Mouse (Mus musculus): Measurements from ENCODE around the gene Slc22a20. TPM values are rescaled to one million over a fixed set of nuclear protein-coding genes. Genes with fewer than 3 reads are reported as not detected.

Gene Slc22a20
- total RNA-seq, 2 experiments from 2014 or later = not detected

DNA sequence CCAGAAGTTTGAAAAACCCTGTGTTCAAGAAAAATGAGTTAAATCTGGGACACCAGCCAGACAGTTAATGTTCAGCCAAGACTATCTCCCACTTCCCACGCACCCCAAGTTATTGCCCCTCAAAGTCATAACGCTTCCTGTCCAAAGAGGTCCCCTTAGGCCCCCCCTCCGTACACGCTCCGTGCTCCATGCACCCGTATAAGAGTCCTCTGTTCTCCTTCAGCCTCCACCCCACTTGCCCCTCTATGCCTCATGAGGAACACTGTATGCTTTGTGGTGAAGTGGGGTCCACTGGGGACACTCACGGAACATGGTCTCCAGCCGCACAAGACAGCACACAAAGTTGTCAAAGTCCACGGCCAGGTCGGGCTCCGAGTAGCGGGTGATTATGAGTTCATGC is 4.1 kb upstream of the Slc22a20 start:
- no peak for DNase-seq (ENCODE audit: low spot score in 2 of 2)

GRCm38 (mm10) chr19:5989585-5989984 is 3.6 kb upstream of the Slc22a20 start:
- no peak for DNase-seq (ENCODE audit: low spot score in 2 of 2)

- peak; percentile 15 to 18 for DNase-seq (ENCODE audit: low spot score in 2 of 2)
These were observed 3.0 kb upstream of the Slc22a20 start for GRCm38 (mm10) chr19:5988815-5989452.

DNA sequence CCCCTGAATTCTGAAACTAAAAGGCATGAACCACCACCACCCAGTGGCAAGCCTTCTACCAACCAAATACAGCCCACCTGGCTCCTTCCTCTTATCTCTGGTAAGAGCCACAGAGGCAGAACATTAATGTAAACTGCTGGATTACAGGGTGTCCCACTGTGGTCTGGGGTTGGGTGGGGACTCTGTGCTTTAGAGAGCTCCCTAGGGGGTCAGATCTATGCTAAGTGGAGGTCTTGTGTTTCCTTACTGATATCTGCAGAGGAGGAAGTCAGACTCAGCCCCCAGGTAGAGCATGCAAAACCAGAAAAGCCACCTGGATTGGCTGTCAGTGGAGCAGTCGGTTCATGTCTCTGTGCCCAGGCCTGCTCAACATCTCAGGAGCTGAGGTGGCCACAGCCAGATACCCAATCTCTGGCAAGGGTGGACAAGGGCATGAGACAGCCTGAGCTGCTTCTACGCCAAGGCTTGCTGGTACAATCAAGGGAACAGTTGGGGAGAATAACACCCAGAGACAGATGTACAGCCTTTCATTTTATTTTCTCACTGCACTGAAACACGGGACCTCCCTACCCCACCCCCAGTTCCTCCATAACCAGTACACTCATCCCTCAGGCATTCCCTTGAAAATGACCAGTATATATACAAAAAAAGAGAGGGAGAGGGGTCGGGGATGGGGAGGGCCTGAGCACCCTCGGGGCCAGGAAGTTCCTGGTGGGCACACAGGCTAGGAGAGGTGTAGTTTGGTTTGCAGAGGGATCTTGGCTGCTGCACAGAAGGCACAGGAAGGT is 2.3 kb upstream of the Slc22a20 start:
- no peak for DNase-seq (ENCODE audit: low spot score in 2 of 2)

DNA sequence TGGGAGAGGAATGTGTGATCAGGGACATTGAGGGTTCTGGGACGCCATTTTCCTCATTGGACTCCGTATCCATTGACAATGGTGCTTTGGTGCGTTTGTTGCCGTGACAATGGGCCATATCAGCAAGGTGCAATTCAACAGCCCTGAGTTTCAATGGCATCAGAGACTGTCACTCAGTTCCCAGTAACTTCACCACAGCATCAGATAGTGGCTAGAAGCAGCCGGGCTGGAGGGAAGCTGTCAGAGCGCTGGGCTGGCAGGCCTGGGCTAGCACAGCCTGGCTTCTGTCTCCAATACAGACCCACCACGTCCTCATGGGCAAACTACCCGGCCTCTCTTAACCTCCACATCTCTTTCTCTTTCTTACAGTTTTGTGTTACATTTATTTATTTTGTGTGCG is 5.5 kb downstream of the Slc22a20 start:
- DNase-seq (ENCODE audit: low spot score in 2 of 2) = no peak

DNA sequence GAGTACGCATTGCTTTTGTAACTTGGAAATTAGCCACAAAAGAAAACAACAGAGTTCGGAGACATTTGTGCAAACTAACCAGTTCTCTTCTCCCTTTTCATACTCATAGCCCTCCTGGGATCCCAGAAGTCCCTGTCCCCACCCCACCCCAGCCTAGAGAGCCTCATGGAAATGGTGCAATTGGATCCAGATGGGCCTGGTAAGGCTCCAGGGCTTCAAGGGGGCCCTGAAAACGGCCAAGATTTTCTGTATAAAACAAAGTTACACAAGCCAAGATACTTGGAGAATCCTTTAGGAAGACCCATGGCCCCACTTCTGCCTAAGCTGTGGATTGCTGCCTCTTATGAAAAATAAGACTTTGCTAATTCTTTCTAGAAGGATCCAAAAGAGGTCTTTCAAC is 8.2 kb downstream of the Slc22a20 start:
- no peak for DNase-seq (ENCODE audit: low spot score in 2 of 2)

DNA sequence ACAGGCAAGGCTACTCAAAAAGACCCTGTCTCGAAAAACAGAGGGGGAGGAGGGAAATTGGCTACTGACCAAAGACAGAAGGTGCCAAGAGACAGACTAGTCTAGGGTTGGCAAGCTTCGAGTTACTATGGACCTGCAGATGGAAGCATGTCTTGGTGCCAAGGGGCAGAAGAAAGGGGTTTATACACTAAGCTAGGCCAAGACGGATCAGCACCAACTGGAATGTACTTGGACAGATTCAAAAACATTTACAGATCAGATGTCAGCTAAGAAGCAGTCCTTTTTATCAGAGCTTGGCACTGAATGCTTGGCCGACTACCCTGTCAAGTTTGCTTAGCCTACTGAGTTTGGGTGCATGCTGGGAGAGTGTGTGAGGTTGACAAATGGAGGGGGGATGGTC is 10.3 kb downstream of the Slc22a20 start:
- DNase-seq (ENCODE audit: low spot score in 2 of 2) = no peak

- DNase-seq (ENCODE audit: low spot score in 2 of 2) = no peak
These were observed 10.8 kb downstream of the Slc22a20 start for GRCm38 (mm10) chr19:5975112-5975511.

DNA sequence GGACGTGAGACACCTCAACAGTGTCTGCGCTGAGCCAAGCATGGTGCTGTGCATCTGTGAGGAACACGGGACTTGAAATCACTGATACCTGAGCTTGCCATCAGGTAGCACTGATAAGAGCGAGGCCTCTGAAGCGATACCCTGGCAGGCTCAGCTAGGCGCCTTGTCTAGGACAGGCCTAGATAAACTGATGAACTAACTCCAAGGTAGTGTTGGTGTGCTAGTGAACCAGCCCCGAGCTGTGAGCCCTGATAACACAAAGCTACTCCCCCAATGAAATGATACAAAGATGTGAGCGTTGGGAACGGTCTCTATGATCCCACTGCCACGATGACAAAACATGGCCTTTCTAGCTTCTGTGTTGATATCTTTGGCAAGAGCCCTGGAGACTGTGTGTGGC is 18.3 kb downstream of the Slc22a20 start:
- no peak for DNase-seq (ENCODE audit: low spot score in 2 of 2)

DNA sequence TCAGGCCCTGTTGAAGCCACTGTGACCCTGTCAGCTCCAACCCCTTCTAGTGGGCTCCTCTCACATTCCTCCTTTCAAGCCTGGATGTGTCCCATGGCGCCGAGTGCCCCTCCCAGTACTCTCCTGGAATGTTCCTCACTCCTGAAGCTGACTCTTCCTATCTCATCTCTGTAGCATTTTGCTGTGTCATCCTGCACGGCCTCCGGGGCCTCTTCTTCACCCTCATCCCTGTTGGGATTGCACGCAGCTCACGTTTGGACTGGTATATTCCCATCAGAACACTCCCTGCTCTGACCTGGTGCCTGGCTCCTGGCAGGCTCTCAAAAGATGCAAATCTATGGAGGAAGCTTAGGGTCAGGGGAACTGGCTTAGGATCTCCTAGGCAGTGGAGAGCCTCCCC is 19.2 kb downstream of the Slc22a20 start:
- no peak for DNase-seq (ENCODE audit: low spot score in 2 of 2)

DNA sequence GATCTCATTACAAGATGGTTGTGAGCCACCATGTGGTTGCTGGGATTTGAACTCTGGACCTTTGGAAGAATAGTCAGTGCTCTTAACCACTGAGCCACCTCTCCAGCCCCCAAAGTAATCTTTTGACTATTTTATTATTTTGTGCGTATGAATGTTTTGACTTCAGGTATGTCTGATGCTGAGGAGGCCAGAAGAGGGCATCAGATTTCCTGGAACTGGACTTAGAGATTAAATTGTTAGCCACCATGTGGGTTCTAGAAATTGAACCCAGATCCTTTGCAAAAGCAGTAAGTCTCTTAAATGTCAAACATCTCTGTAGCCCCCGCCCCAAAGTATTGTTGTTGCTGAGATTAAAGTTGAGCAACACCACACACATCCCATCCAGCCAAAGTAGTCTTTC is 20.0 kb downstream of the Slc22a20 start:
- DNase-seq (ENCODE audit: low spot score in 2 of 2) = no peak

GRCm38 (mm10) chr19:5965280-5965679 is 20.7 kb downstream of the Slc22a20 start:
- peak; percentile 65 to 70 for DNase-seq (ENCODE audit: low spot score in 2 of 2)

GRCm38 (mm10) chr19:5964804-5965203 is 21.1 kb downstream of the Slc22a20 start:
- no peak for DNase-seq (ENCODE audit: low spot score in 2 of 2)

DNA sequence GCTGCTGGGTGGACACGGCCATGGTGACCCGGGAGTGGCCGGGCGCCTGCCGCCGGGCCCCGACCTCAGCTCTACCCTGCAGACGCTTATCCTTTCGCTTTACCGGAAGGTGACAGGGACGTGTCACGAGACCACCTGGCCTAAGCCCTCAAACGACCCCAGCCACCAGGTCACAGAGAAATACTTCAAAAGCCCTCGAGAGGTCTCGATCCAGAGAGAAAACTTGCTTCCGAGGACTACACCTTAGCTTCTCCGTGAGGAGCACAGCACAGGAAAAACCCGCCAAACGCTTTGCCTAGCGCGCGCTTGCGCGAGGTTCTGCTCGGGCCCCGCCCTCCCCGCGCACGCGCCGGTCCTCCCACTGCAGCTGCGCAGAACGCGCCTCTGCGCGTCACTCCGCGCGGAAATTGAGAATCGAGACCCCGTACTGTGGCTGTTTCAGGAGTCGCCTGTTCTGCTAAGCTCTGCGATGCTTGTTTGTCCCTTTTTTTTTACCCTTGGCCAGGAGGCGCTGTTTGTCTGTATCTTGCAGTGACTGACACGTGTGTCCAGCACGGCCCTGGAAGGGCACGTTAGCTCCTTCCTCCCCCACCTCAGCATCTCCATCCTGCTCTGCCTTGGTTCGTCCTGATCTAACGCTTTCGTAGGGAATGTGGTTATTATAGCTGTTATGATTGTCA is 21.9 kb downstream of the Slc22a20 start, which contains the start of gene Pola2:
Pola2 (minus strand) TSS at position 320 of the 680 bp plus-strand sequence.
- peak; percentile 87 to 89 for DNase-seq (ENCODE audit: low spot score in 2 of 2)

DNA sequence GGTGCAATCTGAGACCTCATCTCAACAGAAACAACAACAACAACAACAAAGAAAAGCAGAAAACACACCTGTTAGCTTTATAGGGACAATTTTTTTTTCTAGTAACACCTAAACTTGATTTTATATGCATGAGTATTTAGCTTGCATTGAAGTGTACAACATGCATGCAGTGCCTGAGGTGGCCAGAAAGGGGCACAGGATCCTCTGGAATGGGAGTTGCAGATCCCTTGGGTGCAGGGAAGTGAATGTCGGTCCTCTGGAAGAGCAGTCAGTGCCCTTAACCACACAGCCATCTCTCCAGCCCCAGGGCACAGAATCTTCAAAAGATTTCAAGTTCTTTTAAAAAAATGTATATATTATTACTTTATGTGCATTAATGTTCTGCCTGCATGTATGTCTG is 23.3 kb downstream of the Slc22a20 start:
- no peak for DNase-seq (ENCODE audit: low spot score in 2 of 2)

DNA sequence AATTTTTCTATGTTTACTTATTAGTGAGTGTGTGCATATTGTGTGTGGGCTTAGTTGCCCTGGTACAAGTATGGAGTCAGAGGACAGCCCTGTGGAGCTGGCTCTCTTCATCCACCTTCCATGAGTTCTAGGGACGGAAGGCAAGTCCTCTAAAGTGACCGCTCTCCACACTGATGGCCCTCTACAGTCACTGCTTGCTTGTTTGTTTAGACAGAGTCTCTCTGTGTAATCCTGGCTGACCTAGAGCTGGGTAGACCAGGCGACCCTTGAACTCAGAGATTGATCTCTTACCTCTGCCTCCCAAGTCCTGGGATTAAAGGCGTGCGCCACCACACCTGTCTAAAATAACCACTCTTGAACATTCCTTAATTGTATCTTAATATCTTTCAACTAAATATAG is 28.6 kb downstream of the Slc22a20 start:
- no peak for DNase-seq (ENCODE audit: low spot score in 2 of 2)

- peak; percentile 82 to 84 for DNase-seq (ENCODE audit: low spot score in 2 of 2)
These were observed 29.3 kb downstream of the Slc22a20 start for GRCm38 (mm10) chr19:5956685-5957084.

GRCm38 (mm10) chr19:5955704-5956670 is 30.0 kb downstream of the Slc22a20 start:
- DNase-seq (ENCODE audit: low spot score in 2 of 2) = no peak

GRCm38 (mm10) chr19:5954936-5955335 is 31.0 kb downstream of the Slc22a20 start:
- no peak for DNase-seq (ENCODE audit: low spot score in 2 of 2)

- no peak for DNase-seq (ENCODE audit: low spot score in 2 of 2)
These were observed 31.8 kb downstream of the Slc22a20 start for GRCm38 (mm10) chr19:5954031-5954710.
